Mouse (Mus musculus) cortical plate, adult 2 months (tissue): ENCODE results near the gene Igf2r.

ENCODE experiments used
- CTCF ChIP-seq: fragments of 200-500 bp; IDR thresholded peaks from 2 replicates; pipeline ENCODE4 v1.5.1; 2011; ENCODE audit warnings: mild to moderate bottlenecking, control low read depth, low read length; ENCODE audit not compliant: insufficient read depth; ENCODE audit errors: extremely low read depth
- POLR2A ChIP-seq: fragments of 200-500 bp; IDR thresholded peaks from 2 replicates; pipeline ENCODE4 v1.6.1; 2011; ENCODE audit warnings: mild to moderate bottlenecking, low read length, control low read depth; ENCODE audit not compliant: insufficient read depth; ENCODE audit errors: extremely low read depth

DNA sequence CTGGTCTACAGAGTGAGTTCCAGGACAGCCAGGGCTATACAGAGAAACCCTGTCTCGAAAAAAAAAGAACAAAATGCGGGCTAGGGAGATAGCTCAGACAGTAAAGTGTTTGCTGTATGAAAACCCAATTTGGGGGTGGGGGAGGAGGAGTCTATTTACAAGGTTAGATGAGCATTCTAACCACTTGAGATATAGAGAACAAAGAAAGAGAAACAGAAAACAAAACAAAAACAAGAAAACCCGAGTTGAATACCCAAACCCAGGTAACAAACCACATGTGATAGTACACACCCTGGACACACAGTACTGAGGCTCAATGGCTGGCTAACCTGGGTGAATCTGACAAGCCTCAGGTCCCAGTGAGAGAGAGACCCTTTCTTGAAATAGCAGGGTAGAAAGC, 41.7 kb downstream of the Igf2r start:
- no peak for TF ChIP-seq CTCF
- TF ChIP-seq POLR2A = no peak
